Mouse (Mus musculus) cortical plate, adult 2 months (tissue): ENCODE results near the gene Zscan22.

Source experiments
- CTCF ChIP-seq: fragments of 200-500 bp; IDR thresholded peaks from 2 replicates; pipeline ENCODE4 v1.5.1; 2011; ENCODE audit warnings: mild to moderate bottlenecking, control low read depth, low read length; ENCODE audit not compliant: insufficient read depth; ENCODE audit errors: extremely low read depth
- POLR2A ChIP-seq: fragments of 200-500 bp; IDR thresholded peaks from 2 replicates; pipeline ENCODE4 v1.6.1; 2011; ENCODE audit warnings: mild to moderate bottlenecking, low read length, control low read depth; ENCODE audit not compliant: insufficient read depth; ENCODE audit errors: extremely low read depth

DNA sequence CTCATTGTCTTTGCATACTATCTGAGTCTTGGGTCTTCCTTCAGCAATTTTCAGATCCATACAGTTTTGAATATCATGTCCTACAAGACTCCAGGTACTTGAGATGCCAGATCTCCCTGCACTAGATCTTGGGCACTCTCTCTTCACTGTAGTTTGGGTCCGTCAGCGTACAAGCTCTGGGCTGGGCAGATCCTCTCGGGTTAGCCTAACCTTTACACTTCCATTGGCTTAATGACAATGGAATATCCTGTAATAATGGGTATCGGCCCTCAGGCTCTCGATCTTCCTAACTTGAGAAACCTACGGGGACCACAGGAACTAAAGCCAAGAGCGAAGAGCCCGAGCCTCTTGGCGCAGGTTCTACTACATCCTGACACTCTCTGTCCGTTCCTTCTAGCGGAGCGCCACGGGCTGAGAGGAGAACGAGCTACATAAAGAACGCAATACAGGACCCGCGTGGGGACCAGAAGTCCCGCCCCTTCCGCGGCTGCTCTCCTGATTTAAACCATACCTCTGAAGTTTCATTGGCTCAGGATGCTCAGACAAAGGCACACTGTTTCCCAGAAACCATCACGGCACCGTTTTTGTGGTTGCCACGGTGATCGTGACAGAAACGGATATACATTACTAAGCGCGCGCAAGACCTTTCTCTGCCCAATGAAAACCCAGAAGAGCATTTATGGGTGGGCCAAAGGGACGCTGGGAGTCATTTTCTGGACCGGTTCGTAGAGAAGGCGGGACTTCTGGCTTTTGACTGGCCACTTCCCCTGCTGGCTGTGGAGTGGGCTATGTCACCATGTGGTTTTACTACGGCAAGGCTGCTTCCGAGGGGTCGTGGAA, 51.6 kb downstream of the Zscan22 start:
- TF ChIP-seq CTCF = no peak
- peak; percentile 82 for TF ChIP-seq POLR2A
